Mouse (Mus musculus) lung, postnatal 0 days (tissue): Measurements from ENCODE around the gene Dtx2. TPM values are rescaled to one million over a fixed set of nuclear protein-coding genes. Genes with fewer than 3 reads are reported as not detected.

Source experiments
- ATAC-seq: fragments of 200-750 bp; cut with Nextera tagmentation; 2 replicates; pipeline ENCODE4 v1.8.0; 2017; ENCODE audit warnings: moderate library complexity
- DNase-seq: peaks from one replicate; pipeline ENCODE4 v3.0.0-alpha.2; 2016; ENCODE audit warnings: low spot score
- H3K27ac ChIP-seq: fragments of 300-500 bp; sonication (generic); 2 replicates; pipeline ENCODE4 v1.5.1; 2014; ENCODE audit warnings: antibody characterized with exemption, mild to moderate bottlenecking, low read length, mixed read lengths
- H3K27me3 ChIP-seq: fragments of 300-500 bp; sonication (generic); replicated peaks from 2 replicates; pipeline ENCODE4 v1.6.1; 2014; ENCODE audit warnings: low read length, mixed read lengths; ENCODE audit not compliant: insufficient read depth
- H3K36me3 ChIP-seq: fragments of 300-500 bp; sonication (generic); 2 replicates; pipeline ENCODE4 v1.6.1; 2014; ENCODE audit warnings: low read length, mixed read lengths; ENCODE audit not compliant: insufficient read depth
- H3K4me1 ChIP-seq: fragments of 300-500 bp; sonication (generic); 2 replicates; pipeline ENCODE4 v1.6.1; 2014; ENCODE audit warnings: antibody characterized with exemption, low read depth, low read length, mixed read lengths; ENCODE audit not compliant: insufficient read depth
- H3K4me2 ChIP-seq: fragments of 300-500 bp; sonication (generic); replicated peaks from 2 replicates; pipeline ENCODE4 v1.6.1; 2014; ENCODE audit warnings: low read depth, mild to moderate bottlenecking, low read length, moderate library complexity, mixed read lengths
- H3K4me3 ChIP-seq: fragments of 300-500 bp; sonication (generic); 2 replicates; pipeline ENCODE4 v1.5.1; 2014; ENCODE audit warnings: low read depth, low read length
- H3K9ac ChIP-seq: fragments of 300-500 bp; sonication (generic); replicated peaks from 2 replicates; pipeline ENCODE4 v1.6.1; 2014; ENCODE audit warnings: low read depth, mild to moderate bottlenecking
- H3K9me3 ChIP-seq: fragments of 300-500 bp; sonication (generic); 2 replicates; pipeline ENCODE4 v1.6.1; 2016; ENCODE audit warnings: low read length, mixed read lengths
- CTCF ChIP-seq: IDR thresholded peaks from 2 replicates; pipeline ENCODE4 v1.5.1; 2016; ENCODE audit warnings: antibody characterized with exemption, mild to moderate bottlenecking
- EP300 ChIP-seq: IDR thresholded peaks from 2 replicates; pipeline ENCODE4 v1.6.1; 2016; ENCODE audit warnings: antibody characterized with exemption, mild to moderate bottlenecking, control low read depth
- WGBS: fragments of 180-500 bp; shearing (Covaris S2); extraction: QIAGEN DNeasy Blood & Tissue Kit; methylation state at CpG from one replicate; pipeline ENCODE4 v1.1.7; 2014; 5-methylcytosine and 5-hydroxymethylcytosine counted together
- polyA plus RNA-seq: library from polyadenylated mRNA; unstranded; fragments of >200 nt; fragmentation: Nextera tagmentation; extraction: Ambion mirVana; gene quantifications from 2 replicates; pipeline ENCODE4 v1.2.1, GENCODE M21; 2015

The Dtx2 gene
- polyA plus RNA-seq, 1 experiment from 2014 or later: 21.6 TPM

DNA sequence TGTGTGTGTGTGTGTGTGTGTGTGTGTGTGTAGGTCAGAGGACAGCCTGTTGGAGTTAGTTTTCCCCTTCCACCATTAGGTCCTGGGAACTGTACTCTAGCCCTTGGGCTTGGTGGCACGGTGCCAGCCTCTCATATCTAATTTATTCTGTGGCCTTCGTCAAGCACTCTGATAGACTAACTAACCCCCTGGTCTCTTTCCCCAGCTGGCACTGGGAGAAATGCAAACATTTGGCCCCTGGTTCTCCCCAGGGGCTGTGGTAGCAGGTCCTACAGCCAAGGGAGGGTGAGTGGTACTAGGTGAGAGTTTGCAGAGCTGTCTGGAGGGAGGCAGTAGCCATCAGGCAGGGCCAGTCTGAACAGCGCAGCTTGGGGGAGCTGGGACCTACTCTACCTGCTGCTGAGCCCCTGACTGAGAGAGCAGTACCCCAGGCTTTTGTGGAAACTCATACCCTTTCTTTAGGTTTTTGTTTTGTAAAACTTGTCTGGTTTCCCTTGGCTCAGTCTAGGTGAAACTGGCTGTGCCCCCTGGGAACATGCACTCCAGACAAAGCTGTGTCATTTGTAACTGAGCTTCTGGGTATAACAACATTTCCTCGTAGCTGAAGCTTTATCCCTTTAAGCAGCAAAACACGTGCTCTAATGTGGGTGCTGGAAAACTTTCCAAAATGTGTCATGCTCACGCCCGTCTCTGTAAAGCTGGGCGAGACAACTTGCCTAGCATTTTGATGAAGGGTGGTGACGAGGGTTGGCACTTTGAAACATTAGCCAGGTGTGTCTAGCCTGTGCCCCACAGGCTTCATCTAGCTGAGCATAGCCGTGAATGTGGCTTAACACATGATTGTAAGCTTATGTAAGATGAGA, 21.6 kb downstream of the Dtx2 start:
- TF ChIP-seq CTCF (no peak), EP300 (no peak)
- no peaks in the 10 kb centered on the region for H3K9me3 ChIP-seq
- H3K4me3 ChIP-seq: no peak overlapping the region
- peak overlapping the region; percentile 76 for H3K27ac ChIP-seq
- no peaks in the 10 kb centered on the region for H3K27me3 ChIP-seq
- DNase-seq (peak; percentile 44), ATAC-seq (peak; percentile 11)
- H3K9ac ChIP-seq: no peak overlapping the region
- H3K4me1 ChIP-seq: peaks cover 2% of the 10 kb centered on the region
- no peak overlapping the region for H3K4me2 ChIP-seq
- H3K36me3 ChIP-seq: peaks cover 9% of the 10 kb centered on the region; the same call in 1 of the 2 replicates
- WGBS: 58% methylated on average over 10 of the region's 10 CpGs

GRCm38 (mm10) chr5:136017262-136017661, 22.7 kb downstream of the Dtx2 start:
- Histone ChIP-seq H3K4me3 (no peak overlapping the region), H3K4me2 (no peak overlapping the region), H3K36me3 (peaks cover 3% of the 10 kb centered on the region; the same call in 1 of the 2 replicates), H3K27ac (no peak overlapping the region), H3K9me3 (no peaks in the 10 kb centered on the region), H3K27me3 (no peaks in the 10 kb centered on the region), H3K4me1 (peaks cover 2% of the 10 kb centered on the region), H3K9ac (no peak overlapping the region)
- TF ChIP-seq EP300 (no peak), CTCF (no peak)
- 74% methylated on average over 6 of the region's 6 CpGs for WGBS
- no peak for DNase-seq
- no peak for ATAC-seq

GRCm38 (mm10) chr5:136018726-136019125, 24.1 kb downstream of the Dtx2 start:
- Histone ChIP-seq H3K36me3 (no peaks in the 10 kb centered on the region), H3K4me3 (no peak overlapping the region), H3K9ac (no peak overlapping the region), H3K27ac (no peak overlapping the region), H3K27me3 (no peaks in the 10 kb centered on the region), H3K4me1 (peaks cover 2% of the 10 kb centered on the region), H3K9me3 (no peaks in the 10 kb centered on the region), H3K4me2 (no peak overlapping the region)
- ATAC-seq: no peak
- no peak for DNase-seq
- WGBS: 68% methylated on average over 2 of the region's 2 CpGs
- TF ChIP-seq CTCF (no peak), EP300 (no peak)

DNA sequence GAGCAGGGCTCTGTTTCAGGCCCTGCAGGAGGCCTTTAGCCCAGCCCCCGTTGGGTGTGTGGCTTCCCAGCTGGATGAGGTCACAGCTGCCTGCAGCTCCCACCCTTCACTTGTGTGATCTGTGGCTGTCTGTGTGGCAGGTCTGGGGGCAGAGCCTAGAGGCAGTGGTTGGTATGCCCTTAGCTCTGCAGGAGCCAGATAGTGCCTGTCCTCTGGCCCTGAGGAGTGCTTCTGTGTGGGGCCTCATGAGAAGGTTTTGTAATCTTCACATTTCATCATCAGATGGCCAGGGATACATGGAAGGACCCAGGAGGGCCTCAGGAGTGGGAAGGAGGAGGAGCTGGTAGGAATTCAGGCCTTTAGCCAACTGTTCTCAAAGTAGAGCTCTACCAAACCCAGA, 25.3 kb downstream of the Dtx2 start:
- 36% methylated on average over 1 of the region's 1 CpGs for WGBS
- Histone ChIP-seq H3K9me3 (no peaks in the 10 kb centered on the region), H3K4me2 (no peak overlapping the region), H3K27me3 (no peaks in the 10 kb centered on the region), H3K4me1 (peaks cover 2% of the 10 kb centered on the region), H3K36me3 (no peaks in the 10 kb centered on the region), H3K4me3 (no peak overlapping the region), H3K9ac (no peak overlapping the region), H3K27ac (no peak overlapping the region)
- peak; percentile 82 for DNase-seq
- TF ChIP-seq EP300 (peak; percentile 63), CTCF (no peak)
- ATAC-seq: peak; percentile 80

- Histone ChIP-seq H3K4me3 (no peak overlapping the region), H3K27ac (no peak overlapping the region), H3K36me3 (0 out of 2 replicates have a peak, but pooled peaks cover 4% of the 10 kb centered on the region), H3K4me2 (no peak overlapping the region), H3K27me3 (no peaks in the 10 kb centered on the region), H3K9ac (no peak overlapping the region), H3K4me1 (no peaks in the 10 kb centered on the region; the same call in 1 of the 2 replicates), H3K9me3 (no peaks in the 10 kb centered on the region)
- 67% methylated on average over 3 of the region's 3 CpGs for WGBS
- no peak for DNase-seq
- TF ChIP-seq CTCF: no peak
- TF ChIP-seq EP300: no peak
- ATAC-seq: no peak
These were observed 31.1 kb downstream of the Dtx2 start for GRCm38 (mm10) chr5:136025712-136026111.

DNA sequence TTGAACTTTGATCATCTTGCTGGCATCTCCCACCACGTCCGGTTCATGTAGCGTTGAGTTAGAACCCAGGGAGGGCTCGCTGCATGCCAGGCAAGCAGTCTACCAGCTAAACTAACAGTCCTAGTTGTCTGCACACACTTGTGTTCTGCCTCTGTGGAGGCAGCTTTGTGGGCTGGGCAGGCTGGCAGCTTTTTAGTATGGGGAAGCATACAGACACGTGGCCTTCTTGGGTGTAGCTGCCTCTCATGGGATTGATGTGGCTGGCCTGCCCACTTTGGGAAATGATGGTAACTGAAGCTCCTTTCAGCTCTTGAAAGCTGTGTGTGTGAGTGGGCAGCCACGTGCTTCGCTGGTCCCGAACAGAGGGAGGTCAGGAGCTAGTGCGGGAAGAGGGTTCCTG, 32.3 kb downstream of the Dtx2 start:
- Histone ChIP-seq H3K4me1 (no peaks in the 10 kb centered on the region; the same call in 1 of the 2 replicates), H3K9me3 (no peaks in the 10 kb centered on the region), H3K27me3 (no peaks in the 10 kb centered on the region), H3K27ac (no peak overlapping the region), H3K4me3 (no peak overlapping the region), H3K4me2 (no peak overlapping the region), H3K9ac (no peak overlapping the region), H3K36me3 (peaks cover 8% of the 10 kb centered on the region; the same call in 1 of the 2 replicates)
- WGBS: 85% methylated on average over 9 of the region's 9 CpGs
- no peak for ATAC-seq
- DNase-seq: no peak
- TF ChIP-seq EP300: no peak
- no peak for TF ChIP-seq CTCF
